Mouse (Mus musculus) CD4-positive, CD25-positive, alpha-beta regulatory T cell, adult 2 months (primary cell): ENCODE measurements at regions not wholly inside any gene's neighbourhood (a gene's known extent, or its start where the extent isn't known, plus 50 kb on each side); places are given as distances from the start of the nearest gene placed in this dataset.

Experiments
- DNase-seq: peaks from one replicate; pipeline ENCODE4 v3.0.0-alpha.2; 2012; ENCODE audit warnings: low read depth, low spot score

GRCm38 (mm10) chr11:114174871-114175270 is 108.0 kb upstream of the Sdk2 start:
- DNase-seq, result no peak

GRCm38 (mm10) chr11:114168231-114168661 is 101.4 kb upstream of the Sdk2 start:
- DNase-seq, result no peak

DNA sequence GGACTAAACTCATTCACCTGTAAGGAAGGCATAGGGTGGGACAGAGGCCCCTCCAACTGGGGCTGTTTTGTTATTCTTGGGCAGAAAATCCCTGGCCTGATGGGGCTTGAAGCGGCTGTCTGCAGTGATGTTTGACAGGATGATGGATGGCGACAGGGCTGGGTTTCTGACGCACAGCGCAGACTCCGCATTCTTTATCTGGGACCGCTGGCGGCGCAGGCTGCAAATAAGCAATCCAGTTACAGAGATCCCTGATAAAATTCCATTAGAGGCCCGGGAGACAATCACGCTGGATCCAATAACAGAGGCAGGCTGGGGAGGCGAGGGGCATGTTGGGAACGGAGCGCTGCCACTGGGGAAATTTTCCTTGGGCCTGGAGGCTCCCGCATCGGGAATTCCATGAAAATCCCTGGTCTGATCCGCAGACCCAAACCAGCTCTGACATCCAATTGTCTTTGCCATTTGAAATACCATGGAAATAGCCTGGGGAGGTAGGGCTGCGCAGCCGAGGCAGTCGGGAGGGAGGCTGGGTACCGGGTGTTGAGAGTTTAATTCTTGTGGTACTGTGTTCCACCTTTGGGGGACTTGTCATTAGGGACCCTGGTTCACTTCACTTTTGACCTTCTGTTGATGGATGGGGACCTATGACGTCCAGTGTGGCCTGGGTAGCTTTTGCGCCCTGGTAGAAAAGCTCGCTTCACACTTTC is 99.0 kb upstream of the Sdk2 start:
- no peak for DNase-seq

DNA sequence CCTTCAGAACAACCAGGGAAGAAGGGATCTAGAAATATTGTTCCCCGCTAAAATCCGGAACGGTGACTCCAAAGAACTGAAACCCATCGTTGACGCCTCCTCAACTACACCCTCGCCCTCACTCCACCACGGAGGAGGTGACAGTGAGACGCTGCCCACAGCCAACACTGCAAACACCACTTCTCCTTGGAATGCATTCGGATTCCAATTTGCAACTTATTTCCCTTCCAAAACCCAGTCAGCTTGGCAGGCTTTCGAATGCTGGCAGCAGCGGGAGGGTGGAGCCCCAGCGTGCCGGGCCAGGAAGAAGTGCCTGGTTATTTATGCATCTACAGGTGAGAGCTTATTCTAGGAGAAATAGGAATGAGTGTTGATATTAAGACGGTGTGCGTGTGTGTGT is 85.9 kb upstream of the Sdk2 start:
- no peak for DNase-seq

DNA sequence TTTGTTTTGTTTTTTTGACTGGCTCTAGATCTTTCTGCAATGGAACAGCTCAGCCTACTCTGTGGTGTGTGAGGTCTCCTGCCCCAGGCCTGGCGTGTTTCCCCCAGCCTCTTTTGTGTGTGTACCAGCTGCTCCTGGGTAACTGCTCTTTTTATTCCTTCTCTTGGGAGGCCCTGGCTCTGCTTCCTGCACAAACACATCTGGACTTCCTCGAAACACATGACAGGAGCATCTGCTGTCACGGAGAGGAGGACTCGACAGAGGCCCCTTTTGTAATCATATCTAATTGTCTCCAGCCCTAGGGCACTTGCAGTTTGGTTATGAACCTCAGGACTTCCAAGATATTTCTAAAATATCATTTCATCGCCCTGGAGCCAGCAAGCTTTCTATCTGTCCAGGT is 79.5 kb upstream of the Sdk2 start:
- DNase-seq, result no peak

- DNase-seq, result no peak
Observed at GRCm38 (mm10) chr11:114129270-114129669, 62.4 kb upstream of the Sdk2 start.

GRCm38 (mm10) chr11:114128841-114129240 is 62.0 kb upstream of the Sdk2 start:
- no peak for DNase-seq

DNA sequence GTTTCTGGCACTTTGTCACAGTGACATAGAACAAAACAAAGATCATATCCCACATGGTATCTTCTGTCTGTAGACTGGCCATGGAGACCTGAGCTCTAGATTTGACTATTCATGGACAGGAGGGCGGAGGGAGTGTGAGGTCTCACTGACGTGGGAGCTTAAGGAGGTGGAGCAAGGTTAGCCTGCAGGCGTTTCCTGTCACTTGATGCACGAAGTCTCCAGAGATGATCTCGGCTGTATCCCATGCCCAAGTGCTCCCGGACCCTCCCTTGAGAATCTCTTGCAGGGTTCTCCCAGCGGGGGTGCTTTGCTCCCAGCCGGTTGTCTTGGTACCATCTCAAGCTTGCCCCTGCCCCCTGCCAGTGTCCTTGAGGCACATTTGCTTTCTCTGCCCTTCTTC is 60.6 kb upstream of the Sdk2 start:
- no peak for DNase-seq

DNA sequence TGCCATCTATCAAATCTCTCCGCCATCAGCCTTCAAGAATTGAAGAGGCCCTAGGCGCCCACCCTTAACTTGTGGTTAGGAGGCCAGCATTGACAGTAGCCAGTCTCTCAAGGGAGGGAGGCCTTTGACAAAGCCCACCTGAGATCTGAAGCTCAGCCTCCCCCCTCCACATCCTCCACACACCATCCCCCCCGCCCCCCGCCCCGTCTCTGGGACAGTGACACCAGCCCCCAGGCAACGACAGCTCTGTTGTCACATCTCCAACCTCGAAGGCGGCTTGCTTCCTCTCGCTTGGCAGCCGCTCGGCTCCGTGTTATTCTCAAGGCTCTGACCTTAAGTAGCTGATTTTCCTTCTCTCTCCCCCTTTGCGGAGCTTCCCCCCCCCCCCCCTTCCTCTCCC is 55.3 kb upstream of the Sdk2 start:
- DNase-seq, result no peak

DNA sequence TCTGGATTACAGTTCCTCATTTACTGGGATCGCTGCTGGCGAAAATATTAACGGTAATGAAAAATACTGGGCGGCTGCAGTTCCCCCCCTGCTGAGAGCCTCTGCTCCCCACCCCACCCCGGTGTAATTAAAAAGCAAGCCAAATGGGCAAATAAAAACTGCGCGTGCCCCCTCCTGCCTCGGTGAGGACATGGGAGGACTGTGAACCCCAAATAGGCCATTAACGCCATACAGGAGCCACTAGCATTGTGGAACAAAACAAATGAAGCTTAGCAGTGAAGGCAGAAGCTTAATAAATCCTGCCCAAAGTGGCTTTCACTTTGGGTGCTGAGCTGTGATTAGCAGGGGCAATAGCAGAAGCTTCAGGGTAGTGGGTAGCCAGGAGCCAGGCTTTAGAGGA is 52.3 kb upstream of the Sdk2 start:
- no peak for DNase-seq
